Mouse (Mus musculus) lung, postnatal 14 days (tissue): Measurements from ENCODE around the gene Gm27029.
"Not testable (repeated sequence)": the region's sequence is repeated elsewhere in the genome, so short reads cannot be mapped to it uniquely, and the experiment has no call there.

Source experiments
- DNase-seq: peaks from one replicate; pipeline ENCODE4 v3.0.0; 2021

Gm27029 gene

GRCm38 (mm10) chr11:101424105-101424851 is at the start of gene Gm27029:
Gene Gm27029 (minus strand): TSS chr11:101424796.
- peak; percentile 29 for DNase-seq

GRCm38 (mm10) chr11:101474298-101474697 is 49.7 kb upstream of the Gm27029 start:
- DNase-seq = peak; percentile 44

- DNase-seq = not testable (repeated sequence)
Measured at GRCm38 (mm10) chr11:101473686-101474085, 49.1 kb upstream of the Gm27029 start.

- DNase-seq = no peak
Measured at GRCm38 (mm10) chr11:101472336-101472735, 47.7 kb upstream of the Gm27029 start.

- DNase-seq = no peak
Measured at GRCm38 (mm10) chr11:101471926-101472325, 47.3 kb upstream of the Gm27029 start.

- no peak for DNase-seq
Measured at GRCm38 (mm10) chr11:101470206-101470605, 45.6 kb upstream of the Gm27029 start.

GRCm38 (mm10) chr11:101469155-101469554 is 44.6 kb upstream of the Gm27029 start:
- DNase-seq = no peak

- no peak for DNase-seq
Measured at GRCm38 (mm10) chr11:101468731-101469130, 44.1 kb upstream of the Gm27029 start.

- no peak for DNase-seq
Measured at GRCm38 (mm10) chr11:101468263-101468688, 43.7 kb upstream of the Gm27029 start.

GRCm38 (mm10) chr11:101467477-101468262 is 43.1 kb upstream of the Gm27029 start:
- peak; percentile 70 for DNase-seq

- DNase-seq = not testable (repeated sequence)
Measured at GRCm38 (mm10) chr11:101466552-101466950, 42.0 kb upstream of the Gm27029 start.

- peak; percentile 75 for DNase-seq
Measured at GRCm38 (mm10) chr11:101465869-101466551, 41.4 kb upstream of the Gm27029 start, which contains the start of gene Vat1. Gene Vat1 (minus strand): TSS chr11:101466230.

GRCm38 (mm10) chr11:101465101-101465868 is 40.7 kb upstream of the Gm27029 start:
- peak; percentile 74 for DNase-seq

- peak; percentile 59 for DNase-seq
Measured at GRCm38 (mm10) chr11:101464211-101465100, 39.9 kb upstream of the Gm27029 start, which contains the start of gene Rnd2. Gene Rnd2 (plus strand): TSS chr11:101464999.

- DNase-seq = no peak
Measured at GRCm38 (mm10) chr11:101462583-101463440, 38.2 kb upstream of the Gm27029 start.

GRCm38 (mm10) chr11:101462141-101462540 is 37.5 kb upstream of the Gm27029 start:
- DNase-seq = no peak

GRCm38 (mm10) chr11:101460321-101460720 is 35.7 kb upstream of the Gm27029 start:
- DNase-seq = no peak

GRCm38 (mm10) chr11:101459716-101460115 is 35.1 kb upstream of the Gm27029 start:
- DNase-seq = no peak

- DNase-seq = no peak
Measured at GRCm38 (mm10) chr11:101458217-101458616, 33.6 kb upstream of the Gm27029 start.

- no peak for DNase-seq
Measured at GRCm38 (mm10) chr11:101457631-101458030, 33.0 kb upstream of the Gm27029 start.
